Mouse (Mus musculus) limb, embryonic 10.5 days (tissue): ENCODE results near the gene Gm49398. TPM values are rescaled to one million over a fixed set of nuclear protein-coding genes. Genes with fewer than 3 reads are reported as not detected.
A peak's percentile ranks its signal among the peaks of the same experiment; 100 is the strongest.

ENCODE experiments used
- DNase-seq: peaks from one replicate; pipeline ENCODE4 v3.0.0-alpha.2; 2017; ENCODE audit warnings: low spot score
- H3K27ac ChIP-seq: fragments of 300-500 bp; sonication (generic); 2 replicates; pipeline ENCODE4 v1.5.1; 2016; ENCODE audit warnings: mild to moderate bottlenecking
- H3K27me3 ChIP-seq: fragments of 300-500 bp; sonication (generic); 2 replicates; pipeline ENCODE4 v1.6.1; 2016; ENCODE audit warnings: low read depth, mild to moderate bottlenecking; ENCODE audit not compliant: poor library complexity, severe bottlenecking
- H3K36me3 ChIP-seq: fragments of 300-500 bp; sonication (generic); 2 replicates; pipeline ENCODE4 v1.6.1; 2016; ENCODE audit warnings: mild to moderate bottlenecking, moderate library complexity
- H3K4me1 ChIP-seq: fragments of 300-500 bp; sonication (generic); 2 replicates; pipeline ENCODE4 v1.6.1; 2016
- H3K4me3 ChIP-seq: fragments of 300-500 bp; sonication (generic); 2 replicates; pipeline ENCODE4 v1.5.1; 2016; ENCODE audit warnings: mild to moderate bottlenecking, moderate library complexity
- H3K9me3 ChIP-seq: fragments of 300-500 bp; sonication (generic); replicated peaks from 2 replicates; pipeline ENCODE4 v1.6.1; 2016; ENCODE audit warnings: mild to moderate bottlenecking
- WGBS: fragments of 180-500 bp; shearing (Covaris S2); methylation state at CpG from one replicate; pipeline ENCODE4 v1.1.7; 2016; 5-methylcytosine and 5-hydroxymethylcytosine counted together
- microRNA-seq: library from miRNA; unstranded; fragments of <30 nt; microRNA quantifications from one replicate; pipeline ENCODE4, GENCODE M21; 2017
- polyA plus RNA-seq: library from polyadenylated mRNA; unstranded; fragments of >200 nt; fragmentation: Nextera tagmentation; extraction: Ambion mirVana; gene quantifications from 2 replicates; pipeline ENCODE4 v1.2.1, GENCODE M21; 2016

The Gm49398 gene
- polyA plus RNA-seq = not detected in 2 replicates

GRCm38 (mm10) chr13:61288739-61289138 lies at the start of gene Gm49398:
TSS of gene Gm49398 (minus strand) at chr13:61288839.
- Histone ChIP-seq H3K27ac (no peak within 1 kb of the TSS), H3K4me1 (no peaks in the 10 kb centered on the region), H3K4me3 (no peak within 1 kb of the TSS), H3K36me3 (no peaks in the 10 kb centered on the region), H3K27me3 (no peaks in the 10 kb centered on the region), H3K9me3 (no peaks in the 10 kb centered on the region; the same call in 1 of the 2 replicates)
- DNase-seq = no peak
- WGBS = 92% methylated on average over 2 of the region's 2 CpGs

- 89% methylated on average over 2 of the region's 2 CpGs for WGBS
- H3K9me3 ChIP-seq = no peaks in the 10 kb centered on the region
Measured at GRCm38 (mm10) chr13:61255258-61255657, 33.4 kb downstream of the Gm49398 start, which contains the start of gene Cts8. TSS of gene Cts8 (minus strand) at chr13:61255358.

GRCm38 (mm10) chr13:61241076-61241947 lies 47.3 kb downstream of the Gm49398 start:
- DNase-seq = peak; percentile 69
- no peak overlapping the region for H3K27ac ChIP-seq
- H3K4me3 ChIP-seq = no peak overlapping the region
- H3K36me3 ChIP-seq = no peaks in the 10 kb centered on the region
- H3K9me3 ChIP-seq = no peaks in the 10 kb centered on the region
- WGBS = 63% methylated on average over 13 of the region's 13 CpGs
- H3K27me3 ChIP-seq = no peaks in the 10 kb centered on the region
- no peaks in the 10 kb centered on the region for H3K4me1 ChIP-seq

More at GRCm38 (mm10) chr13:61255258-61255657, 33.4 kb downstream of the Gm49398 start, which contains the start of gene Cts8:
- no peak for DNase-seq
- Histone ChIP-seq H3K4me3 (no peak within 1 kb of the TSS), H3K27ac (no peak within 1 kb of the TSS), H3K4me1 (no peaks in the 10 kb centered on the region), H3K27me3 (no peaks in the 10 kb centered on the region), H3K36me3 (no peaks in the 10 kb centered on the region)

- no peak for DNase-seq
- H3K9me3 ChIP-seq = no peaks in the 10 kb centered on the region; the same call in 1 of the 2 replicates
- H3K36me3 ChIP-seq = no peaks in the 10 kb centered on the region
- H3K4me1 ChIP-seq = no peaks in the 10 kb centered on the region
- WGBS = 94% methylated on average over 3 of the region's 3 CpGs
- no peaks in the 10 kb centered on the region for H3K27me3 ChIP-seq
- H3K27ac ChIP-seq = no peak within 1 kb of the TSS
- no peak within 1 kb of the TSS for H3K4me3 ChIP-seq
Measured at GRCm38 (mm10) chr13:61203310-61203709, 85.3 kb downstream of the Gm49398 start, which contains the start of gene Cts6. TSS of gene Cts6 (minus strand) at chr13:61203410.

Small RNA genes within 50 kb of the gene (microRNA-seq; reads per million reads assigned to microRNA genes)
- not detected for gene Gm27704

Other genes with a start within 250 kb of the Gm49398 start
- not detected in 2 replicates for gene Ctsq, start 248.2 kb downstream of the Gm49398 start, polyA plus RNA-seq
- gene Ctsr, start 124.6 kb downstream of the Gm49398 start, polyA plus RNA-seq = not detected in 2 replicates
- not detected in 2 replicates for gene Cts6, start 85.4 kb downstream of the Gm49398 start, polyA plus RNA-seq
- not detected in 2 replicates for gene Cts8, start 33.5 kb downstream of the Gm49398 start, polyA plus RNA-seq
- gene Cts7, start 69.4 kb upstream of the Gm49398 start, polyA plus RNA-seq = not detected in 2 replicates